Mouse (Mus musculus) gastrocnemius, adult 18-20 months (tissue): Measurements from ENCODE around the gene Fsd2. TPM values are rescaled to one million over a fixed set of nuclear protein-coding genes. Genes with fewer than 3 reads are reported as not detected.

ENCODE experiments used
- DNase-seq: peaks from one replicate; pipeline ENCODE4 v3.0.0; 2021; ENCODE audit warnings: low spot score
- total RNA-seq, 2 experiments: library from RNA; stranded (reverse); gene quantifications; 2 replicates each; pipeline ENCODE4 v1.2.3; 2021

The Fsd2 gene
- total RNA-seq, 2 experiments from 2014 or later = 325 to 384 TPM

DNA sequence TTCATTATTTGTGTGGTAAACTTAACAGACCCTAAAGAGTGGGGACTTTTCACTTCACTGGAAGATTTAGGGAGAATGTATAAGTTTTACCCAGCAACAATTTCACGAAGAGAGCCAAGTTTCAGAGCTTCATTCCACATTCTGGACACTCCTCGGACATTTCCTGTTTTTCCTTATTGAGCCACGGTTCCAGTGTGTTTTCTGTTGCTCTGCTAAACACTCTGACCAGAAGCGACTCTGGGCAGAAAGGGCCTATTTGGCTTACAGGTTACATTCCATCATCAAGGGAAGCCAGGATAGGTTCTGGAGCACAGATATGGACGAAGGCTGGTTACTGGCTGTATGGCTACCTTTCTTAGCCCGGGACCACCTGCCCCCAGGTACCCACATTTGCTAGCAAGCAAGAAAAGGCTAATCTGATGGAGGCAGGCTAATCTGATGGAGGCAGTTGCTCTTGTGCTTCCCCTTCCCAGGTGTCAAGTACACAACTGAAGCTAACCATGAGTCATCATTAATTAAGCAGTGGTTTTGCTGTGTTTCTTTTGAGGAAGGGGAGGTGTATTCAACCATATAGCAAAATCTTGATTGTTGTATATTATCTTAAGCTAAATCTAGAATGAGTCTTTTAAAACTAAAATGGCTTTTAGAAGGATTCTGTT is 6.0 kb upstream of the Fsd2 start:
- DNase-seq = no peak

DNA sequence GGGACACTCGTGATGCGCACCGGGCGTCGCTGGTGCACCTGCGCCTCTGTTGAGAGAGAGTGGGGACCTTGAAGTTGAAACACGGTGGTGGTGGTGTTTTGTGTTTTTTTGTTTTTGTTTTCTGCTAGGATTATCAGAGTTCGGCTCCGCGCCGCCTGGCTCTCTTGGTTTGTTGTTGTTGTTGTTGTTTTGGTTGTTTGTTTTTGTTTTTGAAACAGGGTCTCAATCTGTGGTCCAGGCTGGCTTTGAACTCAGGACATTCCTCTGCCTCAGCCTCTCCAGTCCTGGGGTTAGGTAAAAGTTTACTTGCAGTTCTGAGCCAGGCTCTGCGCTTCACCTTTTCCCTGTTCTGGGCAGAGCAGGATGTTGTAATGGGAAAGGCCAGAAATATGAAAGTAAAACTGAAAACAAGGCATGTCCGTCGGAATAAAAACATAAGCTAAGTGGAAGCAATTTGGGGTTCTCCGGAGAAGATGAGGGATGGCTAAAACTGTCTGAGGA is 5.2 kb upstream of the Fsd2 start:
- DNase-seq = no peak

DNA sequence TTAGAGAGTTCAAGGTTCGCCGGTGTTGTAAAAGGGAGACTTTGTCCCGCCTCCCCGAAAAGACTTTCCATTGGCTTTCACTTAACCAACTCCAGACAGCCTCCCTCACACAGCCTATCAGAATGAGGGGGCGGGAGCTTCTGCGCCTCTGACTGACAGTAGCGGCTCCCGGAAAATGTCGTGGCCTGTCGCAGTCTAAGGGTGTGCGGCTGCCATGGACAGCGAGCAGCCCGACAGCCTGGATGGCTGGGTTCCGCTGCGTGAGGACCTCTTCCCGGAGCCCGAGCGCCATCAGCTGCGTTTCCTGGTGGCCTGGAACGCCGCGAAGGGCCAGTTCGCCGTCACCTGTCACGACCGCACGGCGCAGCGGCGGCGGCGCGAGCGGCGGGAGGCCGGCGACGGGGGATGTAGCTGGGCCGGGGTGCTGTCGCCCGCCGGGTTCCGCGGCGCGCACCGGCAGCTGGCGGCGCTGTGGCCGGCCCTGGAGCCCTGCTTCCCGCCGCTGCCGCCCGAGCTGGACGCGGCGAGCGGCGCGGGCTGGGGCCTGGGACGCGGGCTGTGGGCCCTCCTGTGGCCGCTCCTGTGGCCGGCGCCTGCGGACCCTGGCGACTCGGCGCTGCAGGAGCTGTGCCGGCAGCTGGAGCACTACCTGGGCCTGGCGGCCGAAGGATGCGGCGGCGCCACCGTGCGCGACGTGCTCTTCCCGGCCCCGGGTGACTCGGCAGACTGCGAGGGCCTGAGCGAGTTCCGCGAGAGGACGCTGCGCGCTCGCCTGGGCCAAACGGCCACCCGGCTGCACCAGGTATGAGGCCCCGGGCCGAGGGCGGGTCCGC is 4.6 kb upstream of the Fsd2 start, which contains the start of gene Whamm:
Gene Whamm (plus strand): TSS at position 159 of the 833 bp plus-strand sequence.
- DNase-seq = peak; percentile 95

DNA sequence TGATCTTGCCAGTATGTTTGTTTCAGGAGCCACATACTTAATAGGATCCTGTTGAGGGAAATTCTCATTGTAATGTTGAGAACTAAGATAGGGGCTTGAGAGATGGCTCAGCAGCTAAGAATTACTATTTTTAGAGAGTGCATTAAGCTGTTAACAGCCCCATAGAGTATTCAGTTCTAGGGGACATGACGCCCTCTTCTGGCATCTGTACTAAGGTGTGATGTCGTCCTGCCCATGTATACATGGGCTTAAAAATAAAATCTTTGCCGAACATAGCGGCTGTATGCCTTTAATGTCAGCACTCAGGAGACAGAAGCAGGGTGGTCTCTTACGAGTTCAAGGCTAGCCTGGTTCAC is 4.0 kb upstream of the Fsd2 start:
- no peak for DNase-seq

DNA sequence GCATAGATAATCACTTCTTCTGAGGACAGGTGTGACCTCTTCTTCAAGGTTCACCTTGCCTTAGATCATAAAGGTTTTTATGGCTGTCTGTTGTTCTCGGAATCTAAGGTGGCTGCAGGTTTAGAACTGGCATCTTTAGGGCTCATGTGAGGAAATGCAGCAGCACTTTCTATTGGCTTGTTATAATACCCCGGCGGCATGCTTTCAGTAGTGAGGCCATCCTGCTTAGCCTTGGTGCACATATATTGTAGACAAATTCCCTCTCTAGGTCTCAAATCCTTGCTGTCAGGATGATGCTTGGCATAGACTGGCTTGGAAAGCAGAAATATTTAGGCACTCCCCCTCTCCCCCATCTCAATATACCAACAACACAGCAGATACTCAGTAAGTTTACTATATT is 3.5 kb upstream of the Fsd2 start:
- no peak for DNase-seq

DNA sequence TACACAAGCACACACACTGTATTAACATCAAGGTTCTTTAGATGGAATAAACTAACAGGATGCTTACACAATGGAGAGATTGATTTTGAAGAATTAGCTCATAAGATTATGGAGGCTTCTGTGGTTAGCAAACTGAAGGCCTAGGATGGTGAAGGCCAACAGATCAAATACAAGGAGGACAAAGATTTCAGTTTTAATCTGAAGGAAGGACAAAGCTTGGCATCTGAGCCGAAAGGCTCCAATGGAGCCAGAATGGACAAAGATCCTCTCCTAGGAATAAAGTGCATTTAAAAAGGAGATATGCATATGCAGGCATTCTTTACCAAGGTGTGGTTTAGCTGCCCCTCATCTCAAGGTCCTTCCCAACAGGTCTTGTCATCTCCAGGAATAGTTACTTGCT is 3.1 kb upstream of the Fsd2 start:
- no peak for DNase-seq

DNA sequence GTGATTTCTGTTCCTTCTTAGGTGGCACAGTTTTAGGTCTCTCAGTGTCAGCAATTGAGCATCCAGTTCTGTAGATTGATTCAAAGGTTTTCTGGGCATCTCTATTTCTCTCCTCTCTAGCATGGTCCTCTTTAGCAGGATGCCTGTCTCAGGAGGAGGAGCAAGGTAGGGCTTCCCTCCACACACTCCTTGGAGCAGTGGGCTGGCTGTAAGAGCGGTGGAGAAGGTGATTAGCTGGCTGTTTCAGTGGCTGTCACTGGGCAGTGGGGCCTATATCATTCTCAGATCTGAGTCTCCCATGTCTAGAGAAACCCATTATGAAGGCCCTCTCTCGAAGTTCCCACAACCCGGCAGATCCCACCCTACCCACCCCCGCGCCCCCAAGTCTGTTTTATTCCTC is 652 bp upstream of the Fsd2 start:
- no peak for DNase-seq

DNA sequence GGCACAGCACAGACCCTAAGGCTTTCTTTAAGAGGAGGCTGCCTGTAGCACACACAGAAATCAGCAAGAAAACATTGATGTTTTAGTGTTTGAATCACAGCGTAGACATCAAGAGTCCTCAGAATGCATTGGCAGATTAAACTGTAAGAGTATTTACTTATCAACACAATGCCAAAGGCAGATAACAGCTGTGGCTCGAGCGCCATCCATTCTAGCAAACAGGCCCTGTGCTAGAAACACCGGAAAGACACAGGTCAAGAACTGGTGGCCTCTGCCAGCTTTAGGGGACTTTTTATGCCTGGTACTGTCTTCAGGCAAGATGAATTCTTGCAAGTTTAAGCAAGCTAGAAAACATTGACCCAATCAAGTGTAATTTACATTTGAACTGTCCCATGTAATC is 412 bp downstream of the Fsd2 start:
- no peak for DNase-seq

DNA sequence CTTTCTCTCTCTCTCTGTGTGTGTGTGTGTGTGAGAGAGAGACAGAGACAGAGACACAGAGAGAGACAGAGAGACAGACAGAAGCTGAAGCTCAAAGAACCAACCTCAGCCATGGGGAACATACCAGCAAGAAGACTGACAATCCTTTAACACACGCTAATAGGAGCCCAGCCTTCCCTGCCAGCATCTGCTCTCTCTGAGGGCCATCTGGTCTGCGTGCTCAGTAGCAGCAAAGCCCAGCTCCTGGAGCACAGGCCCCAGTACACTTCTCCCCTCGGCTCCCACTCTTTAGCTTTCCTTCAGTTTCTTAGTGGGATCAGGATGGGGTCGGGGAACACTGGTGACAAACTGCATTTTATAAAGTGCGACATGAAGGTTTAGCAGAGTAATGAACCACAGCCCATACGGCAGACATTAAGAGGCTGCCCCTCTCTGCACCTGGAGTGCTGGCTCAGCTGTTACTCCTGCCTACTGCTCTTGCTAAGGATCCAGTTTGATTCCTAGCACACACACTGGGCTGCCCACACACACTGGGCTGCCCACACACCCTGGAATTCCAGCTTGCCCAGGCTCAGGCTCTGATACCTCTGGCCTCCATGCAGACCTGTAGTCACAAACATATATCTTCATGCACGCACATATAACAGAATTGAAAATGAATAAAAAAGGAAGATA is 1.2 kb downstream of the Fsd2 start:
- DNase-seq = peak; percentile 26

DNA sequence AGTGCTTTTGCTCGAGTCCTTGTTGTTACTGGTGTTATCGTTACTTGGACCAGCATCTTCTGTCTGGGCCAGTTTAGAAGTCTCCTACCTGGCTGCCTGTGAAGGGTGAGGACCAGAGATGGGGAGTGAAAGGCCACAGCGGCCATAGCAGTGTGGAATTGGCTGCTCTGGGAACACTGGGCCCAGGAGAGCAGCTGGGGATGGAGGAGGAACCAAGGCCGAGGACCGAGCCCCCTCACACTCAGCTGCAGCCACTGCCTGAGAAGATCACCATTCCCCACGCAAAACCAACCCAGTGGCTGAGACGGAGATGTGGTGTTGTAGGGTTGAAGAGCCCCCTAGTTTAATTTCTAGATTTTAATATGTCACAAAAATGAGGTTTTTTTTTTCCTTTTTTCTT is 2.0 kb downstream of the Fsd2 start:
- no peak for DNase-seq

DNA sequence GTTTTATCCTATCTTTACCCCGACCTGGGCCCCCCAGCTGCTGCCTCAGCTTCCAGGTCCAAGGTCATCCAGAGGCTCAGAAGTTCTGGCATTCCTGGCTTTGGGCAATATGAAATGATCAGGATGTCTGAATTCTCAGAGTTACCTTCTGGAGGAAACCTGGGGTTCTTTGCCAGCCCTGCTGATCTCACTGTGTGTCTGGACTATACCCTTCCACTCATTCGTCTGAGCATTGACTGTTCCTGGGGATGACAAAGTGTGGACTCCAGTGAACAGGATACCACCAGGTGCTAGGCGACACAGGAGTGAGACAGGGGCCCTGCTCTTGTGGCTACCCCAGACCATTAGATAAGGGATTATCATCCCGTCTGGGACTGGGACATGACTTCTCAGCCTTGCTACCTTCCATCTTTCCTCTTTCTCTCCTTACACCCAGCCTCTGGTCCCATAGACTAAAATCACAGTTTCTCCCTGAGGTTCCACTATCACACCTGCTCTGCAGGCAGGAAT is 3.2 kb downstream of the Fsd2 start:
- DNase-seq = no peak

DNA sequence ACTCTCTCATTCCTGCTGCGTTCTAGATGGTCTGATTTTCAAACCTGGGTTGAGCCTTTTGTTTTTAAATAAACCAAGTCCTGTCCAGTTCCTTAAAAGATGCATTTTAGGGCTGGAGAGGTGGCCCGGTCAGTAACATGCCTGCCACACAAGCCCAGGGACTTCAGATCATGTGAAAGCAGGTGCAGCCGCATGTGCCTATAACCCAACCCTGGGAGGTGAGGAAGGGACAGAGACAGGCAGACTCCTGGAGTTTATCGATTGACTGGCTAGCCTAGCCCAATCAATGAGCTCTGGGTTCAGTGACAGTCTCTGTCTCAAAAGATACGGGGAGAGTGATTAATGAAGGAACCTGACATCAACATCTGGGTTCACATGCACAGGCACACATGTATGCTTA is 5.5 kb downstream of the Fsd2 start:
- DNase-seq = no peak

DNA sequence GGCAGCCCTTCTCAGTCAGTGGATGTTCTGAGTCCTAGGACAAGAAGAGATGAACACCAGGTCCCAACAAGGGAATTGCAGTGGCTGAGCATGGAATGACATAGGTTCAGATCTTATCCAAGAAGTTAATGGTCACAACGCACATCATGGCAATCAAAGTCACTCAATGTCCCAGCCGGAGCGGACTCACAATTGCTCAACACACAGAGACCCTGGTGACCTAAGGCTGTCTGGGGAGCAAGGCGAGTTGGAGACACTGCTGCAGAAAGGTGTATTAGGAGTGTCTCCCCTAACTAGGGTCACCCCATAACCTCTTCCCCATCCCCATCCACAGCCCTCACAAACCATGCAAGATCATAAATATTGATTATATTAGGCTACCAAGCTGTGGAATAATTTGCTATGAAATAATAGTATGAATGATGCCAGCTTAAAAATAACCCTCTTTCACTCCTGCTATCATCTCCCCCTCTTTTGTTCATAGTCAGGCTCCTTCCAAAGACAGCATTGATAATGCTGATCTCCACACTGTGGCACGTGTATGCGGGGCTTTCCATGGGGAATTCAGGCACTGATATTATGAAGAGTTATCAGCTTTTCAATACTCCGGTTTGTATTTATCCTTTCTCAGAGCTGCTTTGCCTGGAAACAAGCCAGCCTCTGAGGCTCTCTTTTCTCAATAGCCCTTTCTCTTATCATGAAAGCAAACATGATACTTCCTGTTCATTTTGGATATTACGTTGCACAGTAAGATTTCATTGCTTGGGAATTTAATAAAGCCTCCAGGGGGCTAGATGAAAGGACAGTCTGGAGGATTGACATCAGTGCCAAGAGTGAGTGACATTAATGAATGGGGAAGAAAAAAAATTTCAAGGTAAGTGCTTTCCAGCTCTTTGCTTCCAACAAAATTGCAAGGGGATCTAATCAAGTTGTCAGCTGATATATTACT is 6.4 kb downstream of the Fsd2 start:
- DNase-seq = no peak

DNA sequence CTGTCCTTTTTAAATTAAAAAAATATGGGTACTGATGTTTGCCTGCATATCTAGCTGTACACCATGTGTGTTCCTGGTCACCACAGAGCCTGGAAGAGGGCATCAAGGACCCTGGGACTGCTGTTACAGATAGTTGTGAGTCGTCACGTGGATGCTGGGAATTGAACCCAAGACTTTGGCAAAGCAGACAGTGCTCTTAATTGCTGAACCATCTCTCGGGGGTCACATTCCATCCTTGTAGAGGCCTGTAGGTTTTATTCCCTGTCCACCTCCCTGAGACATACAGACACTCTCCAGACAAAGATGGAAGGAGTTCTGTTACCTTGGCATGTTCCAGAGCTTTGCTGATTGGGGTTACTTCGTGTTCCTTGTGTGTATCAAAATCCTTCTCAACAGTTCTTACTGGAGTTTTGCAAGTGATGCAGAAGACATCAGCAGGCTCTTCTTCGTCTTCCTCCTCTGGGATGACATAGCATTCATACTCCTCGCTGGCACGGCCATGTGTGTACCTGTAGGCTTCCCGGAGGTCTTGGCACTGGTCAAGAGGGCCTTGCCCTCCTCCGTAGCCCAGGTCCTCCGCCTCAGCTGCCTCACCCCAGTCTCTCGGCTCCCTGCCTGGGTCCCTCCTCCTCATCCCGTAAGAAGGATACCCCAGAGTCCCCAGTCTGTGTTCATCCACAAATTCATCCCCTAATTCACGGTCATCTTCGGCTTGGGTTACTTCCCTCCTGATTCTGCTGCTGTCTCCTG is 7.3 kb downstream of the Fsd2 start:
- no peak for DNase-seq

DNA sequence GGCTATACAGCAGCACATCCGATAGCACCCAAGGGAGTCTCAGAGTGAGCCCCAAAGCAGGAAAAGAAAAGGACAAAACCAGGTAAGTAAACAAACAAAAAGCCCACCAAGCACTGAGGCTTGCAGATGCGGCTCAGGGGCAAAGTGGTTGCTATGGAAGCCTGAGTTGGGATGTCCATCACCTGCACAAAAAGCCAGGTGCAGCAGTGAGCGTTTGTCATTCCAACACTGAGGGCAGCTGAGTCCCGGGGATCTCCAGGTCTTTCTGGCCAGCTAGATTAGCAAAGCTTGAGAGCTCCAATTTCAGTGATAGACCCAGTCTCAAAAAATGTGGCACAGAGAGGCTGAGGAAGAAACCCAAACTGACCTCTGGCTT is 8.8 kb downstream of the Fsd2 start:
- no peak for DNase-seq

DNA sequence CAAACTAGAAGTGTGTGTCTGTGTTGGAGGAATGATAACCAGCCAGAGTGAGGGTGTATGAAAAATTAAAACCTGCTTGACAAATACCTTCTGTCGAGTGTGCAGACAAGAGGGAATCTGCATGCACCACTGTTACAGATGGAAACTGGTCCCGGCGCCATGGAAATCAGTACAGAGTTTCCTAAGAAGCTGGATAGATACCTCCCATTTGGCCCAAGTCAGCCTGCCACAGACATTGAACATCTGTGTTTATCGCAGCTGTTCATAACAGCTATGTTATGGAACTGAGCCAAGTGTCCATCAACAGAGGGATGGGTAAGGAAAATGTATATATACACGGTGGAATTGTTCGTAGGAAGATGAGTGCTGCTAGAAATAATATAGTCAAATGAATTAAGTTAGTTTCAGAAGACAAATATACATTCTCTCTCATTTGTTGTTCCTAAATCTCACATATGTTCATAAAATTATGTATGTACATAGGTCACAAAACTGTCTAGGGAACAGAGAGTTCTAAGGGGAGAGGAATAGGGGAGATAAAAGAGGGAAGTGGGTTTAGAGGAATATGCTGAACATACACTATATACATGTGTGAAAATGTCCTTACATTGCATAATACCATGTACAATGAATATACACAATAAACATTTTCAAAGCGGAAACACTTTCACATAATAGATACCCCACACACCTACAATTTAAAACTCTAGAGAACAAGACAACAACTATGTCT is 9.3 kb downstream of the Fsd2 start:
- DNase-seq = no peak

DNA sequence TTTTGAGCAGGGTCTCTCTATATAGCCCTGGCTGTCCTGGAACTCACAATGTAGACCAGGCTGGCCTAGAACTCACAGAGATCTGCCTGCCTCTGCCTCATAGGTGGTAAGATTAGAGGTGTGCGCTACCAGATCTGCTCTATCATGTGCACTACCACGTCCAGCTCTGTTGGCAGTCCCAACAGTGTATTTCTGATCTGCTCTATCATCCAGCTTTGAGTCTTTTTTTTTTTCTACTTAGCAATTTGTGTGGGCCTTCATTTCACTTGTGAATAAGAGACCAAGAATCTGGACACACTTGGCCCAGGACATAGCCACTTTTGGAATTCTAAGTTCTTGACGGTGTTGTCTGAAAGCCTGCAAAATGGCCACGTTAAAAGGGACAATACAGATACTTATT is 9.9 kb downstream of the Fsd2 start:
- no peak for DNase-seq

DNA sequence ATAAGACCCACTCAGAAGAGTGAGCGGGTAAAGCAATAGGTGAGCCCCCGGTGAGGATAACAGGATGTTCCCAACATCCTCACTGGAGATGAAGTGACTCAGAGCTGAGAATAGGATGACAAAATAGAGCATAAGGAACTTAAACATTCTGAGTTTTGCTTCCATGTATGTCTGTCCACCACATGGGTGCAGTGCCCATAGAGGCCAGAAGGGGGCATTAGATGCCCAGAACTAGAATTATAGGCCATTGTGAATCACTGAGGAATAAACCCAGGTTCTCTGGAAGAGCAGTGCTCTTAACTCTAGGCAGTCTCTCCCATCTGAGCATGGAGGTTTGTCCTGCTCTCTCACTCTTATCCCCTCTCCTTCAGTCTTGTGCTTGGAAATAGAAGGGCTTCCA is 12.4 kb downstream of the Fsd2 start:
- DNase-seq = peak; percentile 28

DNA sequence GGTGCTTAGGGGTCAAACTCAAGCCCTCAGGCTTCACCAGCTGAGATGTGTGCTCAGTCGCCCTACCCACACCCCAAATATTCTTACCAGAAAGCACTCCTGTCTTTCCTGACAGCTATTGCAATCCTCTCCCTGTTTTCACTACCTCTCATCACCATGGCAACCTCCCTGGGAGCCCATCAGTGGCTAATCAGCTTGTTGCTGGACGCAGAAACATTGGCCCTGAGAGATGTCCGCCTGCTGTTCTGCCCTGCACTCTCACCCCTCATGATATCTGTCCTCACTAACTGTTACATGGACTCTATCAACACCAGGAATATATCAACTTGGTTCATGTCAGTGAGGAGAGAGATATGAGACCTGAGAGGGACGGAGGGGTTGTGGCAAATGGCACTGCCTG is 13.2 kb downstream of the Fsd2 start:
- no peak for DNase-seq

DNA sequence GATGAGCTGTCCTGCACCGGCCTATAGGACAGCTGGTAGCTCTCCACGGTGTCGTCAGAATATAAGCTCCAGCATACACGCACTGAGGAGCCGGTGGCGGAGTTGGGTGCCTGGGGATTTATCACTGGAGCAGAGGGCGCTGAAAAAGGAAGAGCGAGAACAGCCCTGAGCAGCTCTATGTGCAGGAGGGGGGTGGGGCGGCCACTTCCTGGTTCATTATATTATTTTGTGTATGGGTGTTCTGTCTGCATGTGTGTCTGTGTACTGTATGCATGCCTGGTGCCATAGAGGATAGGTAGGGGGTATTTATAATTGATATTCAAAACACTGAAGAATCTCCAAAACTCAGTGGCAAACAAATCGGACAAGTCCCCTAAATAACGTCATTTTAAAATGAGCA is 17.9 kb downstream of the Fsd2 start:
- no peak for DNase-seq
